Mouse (Mus musculus) G1E (cell line): Measurements from ENCODE around the gene Sept4.

Source experiments
- CTCF ChIP-seq: IDR thresholded peaks from 2 replicates; pipeline ENCODE4 v1.5.1; 2012; ENCODE audit warnings: low read depth, low read length, inconsistent platforms, mixed read lengths
- GATA1 ChIP-seq: IDR thresholded peaks from 2 replicates; pipeline ENCODE4 v1.6.1; 2012; ENCODE audit warnings: borderline replicate concordance, low read length, inconsistent platforms, mixed read lengths
- TAL1 ChIP-seq: conservative IDR thresholded peaks from 2 replicates; pipeline ENCODE4 v1.6.1; 2012; ENCODE audit warnings: low read depth, low read length, inconsistent platforms, mixed read lengths

DNA sequence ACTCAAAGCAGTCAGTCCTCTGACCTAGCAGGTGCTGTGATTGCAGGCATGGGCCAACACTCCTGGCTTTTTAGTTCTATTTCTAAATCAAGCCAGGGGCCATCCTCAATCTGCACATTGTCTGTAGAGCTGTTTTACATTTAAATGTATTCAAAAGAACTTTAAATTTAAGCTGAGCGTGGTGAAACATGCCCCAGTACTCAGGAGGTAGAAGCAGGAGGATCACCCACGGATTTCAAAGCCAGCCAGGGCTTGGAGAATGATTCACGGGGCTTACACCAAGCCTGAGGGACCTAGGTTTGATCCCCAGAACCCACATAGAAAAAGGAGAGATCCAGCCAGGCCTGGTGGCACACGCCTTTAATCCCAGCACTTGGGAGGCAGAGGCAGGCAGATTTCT lies 15.4 kb upstream of the Sept4 start:
- TF ChIP-seq GATA1 (no peak), CTCF (no peak), TAL1 (no peak)
